Mouse (Mus musculus) stomach, postnatal 0 days (tissue): ENCODE measurements around the gene Mapk8.

Source experiments
- CTCF ChIP-seq: IDR thresholded peaks from 2 replicates; pipeline ENCODE4 v1.5.1; 2016; ENCODE audit warnings: antibody characterized with exemption, low read depth, mild to moderate bottlenecking, moderate library complexity
- EP300 ChIP-seq: optimal IDR thresholded peaks from 2 replicates; pipeline ENCODE3; 2016; ENCODE audit warnings: antibody characterized with exemption

- no peak for TF ChIP-seq CTCF
- no peak for TF ChIP-seq EP300
Observed at GRCm38 (mm10) chr14:33398065-33398860, 48.7 kb downstream of the Mapk8 start.
